ENCODE assay signal across 10 mouse cellular contexts in genomic region chr6:38031924-38032540, GRCm38 (mm10). TPM values are rescaled to one million over a fixed set of nuclear protein-coding genes. Genes with fewer than 3 reads are reported as not detected.
DNase-seq lines count a peak whose midpoint lies in the region; ATAC-seq and TF ChIP-seq lines count a peak whose summit lies in the region.
"Had no signal": no experiment of that assay in that cellular context is flagged by ENCODE, and none has a peak within 500 bp of the region (broad histone marks: within the 10 kb centered on the region; RNA-seq: fewer than 3 reads in every experiment).

No protein-coding gene starts in this region.

- DNase-seq in heart, adult 18-20 months, result peak; percentile 30 to 32
- DNase-seq in heart, embryonic 10.5 days (ENCODE audit: low spot score), result no peak
- DNase-seq in urinary bladder, postnatal 14 days (ENCODE audit: low spot score), result peak; percentile 21
- DNase-seq in urinary bladder, postnatal 36 days (ENCODE audit: low spot score in 2 of 2), result no peak
- peak; percentile 35 for DNase-seq in limb, embryonic 14.5 days (ENCODE audit: low spot score)
- no peak for DNase-seq in hindbrain, embryonic 10.5 days (ENCODE audit: low spot score)

- ATAC-seq in limb, embryonic 14.5 days (ENCODE audit: low FRiP score, low read depth), result no peak
- ATAC-seq in neural tube, embryonic 15.5 days (ENCODE audit: low FRiP score), result no peak
- no peak for ATAC-seq in cerebellum, adult (ENCODE audit: insufficient number of reproducible peaks, low FRiP score, low TSS enrichment)

- H3K36me3 ChIP-seq in heart, embryonic 10.5 days, result no peaks in the 10 kb centered on the region
- H3K36me3 ChIP-seq in limb, embryonic 14.5 days (ENCODE audit: control insufficient read depth, insufficient read depth, low read length), result no peaks in the 10 kb centered on the region
- no peaks in the 10 kb centered on the region for H3K36me3 ChIP-seq in neural tube, embryonic 15.5 days
- H3K36me3 ChIP-seq in hindbrain, embryonic 10.5 days, result no peaks in the 10 kb centered on the region
- H3K36me3 ChIP-seq: hindbrain, embryonic 15.5 days had no signal

- WGBS in heart, embryonic 10.5 days, result 41% methylated on average over 7 of the region's 7 CpGs
- 35% methylated on average over 7 of the region's 7 CpGs for WGBS in limb, embryonic 14.5 days
- 55% methylated on average over 7 of the region's 7 CpGs for WGBS in neural tube, embryonic 15.5 days
- WGBS in hindbrain, embryonic 10.5 days, result 66% methylated on average over 7 of the region's 7 CpGs

- H3K9me3 ChIP-seq in heart, embryonic 10.5 days, result no peaks in the 10 kb centered on the region
- no peaks in the 10 kb centered on the region for H3K9me3 ChIP-seq in limb, embryonic 14.5 days (ENCODE audit: control insufficient read depth, low read length)
- no peaks in the 10 kb centered on the region for H3K9me3 ChIP-seq in neural tube, embryonic 15.5 days (replicated peaks)
- no peaks in the 10 kb centered on the region for H3K9me3 ChIP-seq in hindbrain, embryonic 10.5 days
- H3K9me3 ChIP-seq: hindbrain, embryonic 15.5 days had no signal

- no peak overlapping the region for H3K9ac ChIP-seq in limb, embryonic 14.5 days (ENCODE audit: low read depth, low read length, severe bottlenecking)
- H3K9ac ChIP-seq in neural tube, embryonic 15.5 days (replicated peaks), result no peak overlapping the region
- H3K9ac ChIP-seq: hindbrain, embryonic 15.5 days had no signal

- H3K4me2 ChIP-seq in limb, embryonic 14.5 days (replicated peaks; ENCODE audit: low read depth, low read length, severe bottlenecking), result no peak overlapping the region
- H3K4me2 ChIP-seq in neural tube, embryonic 15.5 days, result no peak overlapping the region
- H3K4me2 ChIP-seq: hindbrain, embryonic 15.5 days had no signal

- TF ChIP-seq POLR2A in limb, embryonic 14.5 days (IDR thresholded peaks at IDR 0.05; ENCODE audit: borderline replicate concordance, extremely low read depth, insufficient read depth, insufficient read length), result no peak

- H3K27me3 ChIP-seq in heart, embryonic 10.5 days (ENCODE audit: insufficient read depth, poor library complexity, severe bottlenecking), result no peaks in the 10 kb centered on the region
- no peaks in the 10 kb centered on the region for H3K27me3 ChIP-seq in limb, embryonic 14.5 days (ENCODE audit: control insufficient read depth, insufficient read depth, low read length)
- H3K27me3 ChIP-seq in neural tube, embryonic 15.5 days (replicated peaks), result no peaks in the 10 kb centered on the region
- H3K27me3 ChIP-seq in hindbrain, embryonic 10.5 days (ENCODE audit: insufficient read depth, poor library complexity, severe bottlenecking), result no peaks in the 10 kb centered on the region
- H3K27me3 ChIP-seq: hindbrain, embryonic 15.5 days had no signal

- peaks cover 4% of the 10 kb centered on the region; the same call in 1 of the 2 replicates for H3K4me1 ChIP-seq in heart, embryonic 10.5 days
- peaks cover 13% of the 10 kb centered on the region for H3K4me1 ChIP-seq in limb, embryonic 14.5 days (ENCODE audit: control insufficient read depth, insufficient read depth, low read length)
- H3K4me1 ChIP-seq in neural tube, embryonic 15.5 days, result peaks cover 11% of the 10 kb centered on the region; the same call in 1 of the 2 replicates
- H3K4me1 ChIP-seq in hindbrain, embryonic 10.5 days (replicated peaks), result peaks cover 9% of the 10 kb centered on the region

- H3K27ac ChIP-seq in heart, embryonic 10.5 days, result no peak overlapping the region
- peak overlapping the region; percentile 56; the same call in 1 of the 2 replicates for H3K27ac ChIP-seq in limb, embryonic 14.5 days (replicated peaks; ENCODE audit: low read depth, low read length)
- no peak overlapping the region for H3K27ac ChIP-seq in neural tube, embryonic 15.5 days (replicated peaks)
- no peak overlapping the region for H3K27ac ChIP-seq in hindbrain, embryonic 10.5 days
- H3K27ac ChIP-seq: hindbrain, embryonic 15.5 days had no signal

- H3K4me3 ChIP-seq in heart, embryonic 10.5 days, result no peak overlapping the region
- H3K4me3 ChIP-seq in limb, embryonic 14.5 days (replicated peaks; ENCODE audit: low read length), result no peak overlapping the region
- H3K4me3 ChIP-seq in neural tube, embryonic 15.5 days (replicated peaks), result no peak overlapping the region
- H3K4me3 ChIP-seq in hindbrain, embryonic 10.5 days, result no peak overlapping the region
- H3K4me3 ChIP-seq: hindbrain, embryonic 15.5 days had no signal

RNA-seq across cellular contexts. Expression of gene Svopl, which starts 14.8 kb away (rescaled TPM):
- under 1 TPM; 0.47 to 0.67 TPM for total RNA-seq in heart, adult 18-20 months (2021)
- 0.33 and 0.55 TPM in 2 replicates for polyA plus RNA-seq in heart, embryonic 10.5 days (2016; fragmentation: Nextera tagmentation; extraction: Ambion mirVana)
- 1.3 and 1.6 TPM in 2 replicates for polyA plus RNA-seq in limb, embryonic 14.5 days (2012; rRNA removed)
- polyA plus RNA-seq in limb, embryonic 14.5 days (2014; fragmentation: Nextera tagmentation; extraction: Ambion mirVana), result 0.95 and 1.2 TPM in 2 replicates
- polyA plus RNA-seq in neural tube, embryonic 15.5 days (2015; fragmentation: Nextera tagmentation; extraction: Ambion mirVana), result 0.38 and 0.72 TPM in 2 replicates
- polyA plus RNA-seq in hindbrain, embryonic 10.5 days (2016; fragmentation: Nextera tagmentation; extraction: Ambion mirVana), result 3.9 and 4.9 TPM in 2 replicates
- total RNA-seq: MEL had no signal

Comparison
In these comparisons a context has a peak if more than half of its experiments do, and no peak if none do; other contexts are left out.
1. DNase-seq: peak in heart, adult 18-20 months (2 of 2), urinary bladder, postnatal 14 days (single experiment) and limb, embryonic 14.5 days (single experiment); none in heart, embryonic 10.5 days (single experiment), urinary bladder, postnatal 36 days (0 of 2) and hindbrain, embryonic 10.5 days (single experiment).